Mouse (Mus musculus) heart, postnatal 25 days (tissue): ENCODE data around the gene Slc25a26. TPM values are rescaled to one million over a fixed set of nuclear protein-coding genes. Genes with fewer than 3 reads are reported as not detected.
"Not testable (repeated sequence)": the region's sequence is repeated elsewhere in the genome, so short reads cannot be mapped to it uniquely, and the experiment has no call there.

Source experiments
- DNase-seq: peaks from one replicate; pipeline ENCODE4 v3.0.0; 2022; ENCODE audit warnings: low spot score
- intact Hi-C: fragments of 180-260 bp; cut with DNase I; formaldehyde crosslinking; loops from one replicate; pipeline ENCODE4 v1.15.1; 2025
- total RNA-seq, 2 experiments: library from RNA; stranded (reverse); gene quantifications; 2 replicates each; pipeline ENCODE4 v1.2.3; 2021

Slc25a26 gene
- total RNA-seq, 2 experiments from 2014 or later, result 15.9 to 18.2 TPM

DNA sequence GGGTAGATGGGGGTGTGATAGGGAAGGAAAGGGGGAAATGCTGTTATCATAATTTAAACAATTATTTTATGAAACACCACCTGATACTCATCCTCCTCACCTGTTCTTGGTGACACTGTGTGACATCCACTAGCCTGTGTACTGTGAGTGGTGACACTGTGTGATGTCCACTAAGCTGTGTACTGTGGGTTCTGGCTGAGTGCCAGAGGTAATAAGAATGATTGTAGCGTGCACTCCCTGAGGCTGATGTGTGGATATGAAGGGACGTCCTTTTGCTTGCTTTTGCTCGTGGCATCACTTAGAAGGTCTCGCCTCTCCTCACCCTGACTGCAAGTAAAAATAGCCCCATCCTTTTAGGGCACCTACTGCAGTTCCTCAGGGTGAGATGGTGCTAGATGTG is 47.1 kb downstream of the Slc25a26 start:
- DNase-seq, result no peak
- intact Hi-C loops, result no loop called here

DNA sequence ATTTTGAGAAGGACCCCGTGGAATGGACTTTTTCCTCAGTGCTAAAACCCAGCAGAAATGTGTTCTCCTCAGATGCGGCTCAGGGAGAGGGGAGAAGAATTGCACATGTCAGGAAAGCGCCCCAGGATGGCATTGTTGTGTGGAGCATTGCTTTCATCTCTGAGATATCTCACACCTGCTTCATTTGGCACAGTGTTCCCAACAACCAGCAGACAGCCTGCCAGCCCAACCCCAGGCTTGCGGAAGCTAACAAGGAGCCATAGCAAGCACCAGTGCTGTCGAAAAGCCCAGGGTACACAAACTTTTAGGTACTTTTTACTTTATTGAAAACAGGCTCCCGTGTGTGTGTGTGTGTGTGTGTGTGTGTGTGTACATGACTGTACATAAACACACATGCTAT is 50.2 kb downstream of the Slc25a26 start:
- no peak for DNase-seq
- intact Hi-C loops, result no loop called here

DNA sequence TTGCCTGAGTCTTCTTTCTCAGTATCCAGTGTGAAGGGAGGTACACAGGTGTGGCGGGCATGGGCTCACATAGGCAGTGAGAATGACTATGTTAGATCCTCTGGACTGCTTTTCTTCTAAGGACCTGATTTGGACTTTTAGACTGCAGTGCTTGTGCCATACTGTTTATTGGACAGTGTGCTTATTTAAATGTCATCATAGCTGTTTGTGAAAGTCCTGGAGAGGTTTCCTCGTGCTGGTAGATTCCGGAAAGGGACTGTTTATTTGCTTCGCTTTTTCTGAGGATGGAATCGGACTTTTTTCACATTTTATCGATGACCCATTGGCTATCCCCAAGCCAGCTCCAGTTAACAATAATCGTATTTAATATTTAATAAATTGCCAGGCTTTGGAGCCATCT is 50.7 kb downstream of the Slc25a26 start:
- intact Hi-C loops, result no loop called here
- no peak for DNase-seq

DNA sequence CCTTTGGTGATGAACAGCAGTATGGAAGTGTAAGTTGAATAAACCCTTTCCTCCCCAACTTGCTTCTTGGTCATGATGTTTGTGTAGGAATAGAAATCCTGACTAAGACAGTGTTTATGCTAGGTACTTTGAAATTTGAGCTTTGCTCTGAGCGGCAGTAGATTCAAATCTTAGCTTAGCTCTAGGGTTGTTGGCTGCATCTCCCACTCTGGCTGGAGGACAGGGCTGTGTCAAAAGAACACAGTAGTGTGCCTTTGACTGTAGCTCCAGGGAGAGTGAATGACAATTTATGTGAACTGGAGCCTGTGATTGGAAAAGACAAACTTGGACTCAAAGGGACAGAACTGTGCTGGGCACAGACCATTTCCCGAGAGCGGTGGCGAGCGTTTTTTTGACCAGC is 53.0 kb downstream of the Slc25a26 start:
- intact Hi-C loops, result no loop called here
- no peak for DNase-seq

DNA sequence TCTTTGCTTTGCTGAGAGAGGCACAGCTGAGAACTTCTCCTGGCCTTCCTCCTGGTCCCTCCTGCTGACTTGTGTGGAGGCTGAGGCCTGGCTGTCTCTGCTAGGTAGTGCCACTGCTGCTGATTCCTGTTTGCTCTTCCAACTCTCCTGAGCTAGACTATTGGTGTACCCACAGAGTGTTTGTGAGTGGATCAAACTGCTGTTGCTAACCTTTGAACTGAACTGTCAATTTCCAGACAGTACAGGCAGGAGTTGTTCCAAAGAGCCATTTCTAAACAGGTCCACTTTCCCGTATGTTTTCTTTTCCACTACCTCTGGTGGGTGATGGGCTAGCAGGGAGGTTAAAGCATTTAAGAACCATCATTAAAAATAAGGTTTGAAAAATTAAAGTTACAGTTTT is 58.5 kb downstream of the Slc25a26 start:
- DNase-seq, intact Hi-C loops: not testable (repeated sequence)

DNA sequence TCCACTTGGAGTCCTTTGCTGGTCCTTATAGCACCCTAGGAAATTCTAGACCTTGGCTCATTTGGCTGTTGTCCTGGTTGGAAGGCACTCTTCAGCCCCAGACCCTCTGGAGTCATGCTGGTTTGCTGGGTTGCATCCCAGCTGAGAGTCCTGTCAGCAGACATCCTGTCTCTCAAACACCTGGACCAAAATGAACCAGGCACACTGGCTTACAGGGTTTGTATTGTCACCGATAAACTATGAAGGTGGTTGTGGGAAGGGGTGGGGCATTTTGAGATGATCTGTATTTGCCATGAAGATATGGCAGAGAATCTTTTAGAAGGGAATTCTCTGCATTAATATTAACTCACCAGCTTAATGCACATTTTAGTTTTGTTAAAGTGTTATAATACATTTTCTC is 60.8 kb downstream of the Slc25a26 start:
- intact Hi-C loops, result no loop called here
- DNase-seq, result no peak

DNA sequence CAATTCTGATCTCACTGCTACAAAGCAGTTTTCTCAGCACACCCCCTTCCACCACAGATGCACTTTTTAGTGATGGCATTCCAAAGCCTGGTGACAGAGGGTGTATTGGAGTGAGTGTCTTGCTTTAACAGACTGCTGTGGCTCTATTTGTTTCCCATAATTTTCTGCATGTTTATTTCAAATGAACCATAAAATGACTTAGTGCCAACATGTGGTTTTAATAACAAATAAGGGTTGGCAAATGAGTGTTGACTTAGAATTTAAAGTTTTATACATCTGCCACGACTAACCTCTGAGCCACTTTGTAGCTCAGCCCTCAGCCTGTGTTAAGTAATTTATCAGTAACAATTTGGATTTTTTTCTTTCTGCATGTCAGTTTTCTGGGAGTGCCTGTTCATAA is 61.2 kb downstream of the Slc25a26 start:
- DNase-seq, result no peak
- intact Hi-C loops, result no loop called here

DNA sequence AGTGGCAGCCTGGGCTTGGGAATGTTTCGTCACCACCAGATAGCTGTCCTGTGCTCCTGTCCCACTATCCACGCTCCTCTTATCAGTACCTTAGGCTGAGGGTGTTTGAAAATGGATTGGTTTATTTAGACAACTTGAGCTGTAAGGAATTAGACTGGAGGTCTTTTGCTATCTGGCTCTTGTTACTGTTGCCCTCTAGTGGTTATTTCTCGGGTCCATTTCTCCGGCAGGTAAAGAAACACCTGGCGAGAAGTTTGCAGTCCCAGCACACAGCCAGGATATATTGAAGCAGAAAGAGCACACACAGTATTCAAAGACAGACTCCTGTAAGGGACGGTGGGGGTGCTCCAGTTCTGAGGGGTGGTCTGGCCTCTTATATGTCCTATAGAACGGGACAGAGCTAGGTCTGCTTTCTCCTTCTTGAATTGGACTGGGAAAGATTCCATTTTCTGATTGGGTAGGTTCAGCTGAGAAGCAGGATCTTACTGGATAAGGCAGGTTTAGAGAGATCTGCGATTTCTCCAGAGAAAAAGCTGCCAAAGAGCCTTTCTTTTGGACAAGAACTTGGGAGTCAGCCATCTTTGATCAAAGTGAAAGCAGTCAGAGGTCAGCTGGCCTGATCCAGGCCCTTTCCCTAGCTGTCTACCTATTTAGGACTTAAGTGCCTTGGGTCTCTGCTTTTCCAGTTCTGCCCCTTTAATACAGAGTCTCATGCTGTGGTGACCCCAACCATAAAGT is 63.2 kb downstream of the Slc25a26 start:
- DNase-seq, result no peak
- intact Hi-C loops, result no loop called here

DNA sequence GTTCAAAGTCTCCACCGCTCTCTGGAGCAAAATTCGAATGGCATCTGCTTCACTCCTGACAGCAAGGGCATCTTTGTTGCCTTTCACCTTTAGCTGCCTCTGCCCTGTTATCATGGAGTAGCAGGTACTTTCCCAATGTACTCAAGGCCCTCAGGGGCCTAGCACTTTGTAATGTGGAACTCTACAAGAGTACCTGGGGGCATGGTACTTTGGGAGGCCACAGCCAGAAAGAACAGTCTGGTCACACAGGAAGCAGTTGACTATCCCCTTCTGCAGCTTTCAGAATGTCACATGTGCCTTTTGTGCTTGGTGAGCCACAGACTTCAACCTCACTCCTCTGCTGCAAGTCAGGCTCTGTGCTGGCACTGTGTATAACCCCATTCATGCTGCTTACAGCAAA is 65.6 kb downstream of the Slc25a26 start:
- DNase-seq, result no peak
- intact Hi-C loops, result no loop called here

DNA sequence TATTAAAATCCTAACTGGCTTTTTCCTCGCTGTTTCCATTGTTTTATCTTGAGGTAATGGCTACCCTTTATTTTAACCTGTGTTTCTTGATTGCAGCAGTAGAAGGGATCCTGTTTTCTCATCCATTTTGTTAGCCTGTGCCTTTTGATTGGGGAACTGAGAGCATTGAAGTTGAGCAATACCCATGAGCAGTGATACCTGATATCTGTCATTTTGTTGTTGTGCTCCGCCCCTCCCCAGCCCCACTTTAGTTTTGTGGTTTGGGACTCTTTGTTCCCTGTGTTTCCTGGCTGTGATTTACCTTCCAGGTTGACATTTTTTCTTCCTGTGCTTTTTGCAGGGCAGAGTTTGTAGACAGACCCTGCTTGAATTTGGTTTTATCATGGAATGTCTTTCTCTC is 67.9 kb downstream of the Slc25a26 start:
- no peak for DNase-seq
- intact Hi-C loops, result no loop called here

DNA sequence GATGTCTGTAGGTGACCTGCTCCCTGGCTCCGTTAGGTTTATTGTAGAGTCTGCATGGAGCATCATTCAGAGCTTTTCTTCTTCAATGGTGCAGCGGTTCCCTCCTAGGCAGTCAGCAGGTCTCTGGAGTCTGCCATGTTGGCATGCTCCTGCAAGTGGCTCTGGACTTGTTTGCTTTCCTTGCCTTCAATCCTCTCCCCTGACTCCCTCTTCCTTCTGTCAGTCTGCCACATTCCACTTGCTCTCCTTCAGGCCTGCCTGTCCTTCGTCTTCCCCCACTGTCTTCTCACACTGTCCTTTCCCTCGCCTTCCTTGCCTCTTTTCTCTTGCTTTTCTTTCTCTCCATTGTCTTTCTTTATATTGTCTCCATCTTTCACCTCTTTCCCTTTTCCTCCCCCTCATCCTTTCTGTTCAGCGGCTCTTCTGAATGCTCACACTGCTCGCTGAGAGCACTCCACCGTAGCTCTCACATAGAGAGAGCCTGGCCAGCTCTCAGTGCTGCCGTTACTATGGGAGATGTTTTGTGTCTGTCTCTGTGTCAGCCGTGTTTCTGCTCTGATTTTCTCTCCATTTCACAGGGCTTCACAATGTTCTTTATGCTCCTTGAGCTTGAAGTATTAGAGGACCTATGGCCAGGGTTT is 75.5 kb downstream of the Slc25a26 start:
- intact Hi-C loops, result no loop called here
- no peak for DNase-seq

DNA sequence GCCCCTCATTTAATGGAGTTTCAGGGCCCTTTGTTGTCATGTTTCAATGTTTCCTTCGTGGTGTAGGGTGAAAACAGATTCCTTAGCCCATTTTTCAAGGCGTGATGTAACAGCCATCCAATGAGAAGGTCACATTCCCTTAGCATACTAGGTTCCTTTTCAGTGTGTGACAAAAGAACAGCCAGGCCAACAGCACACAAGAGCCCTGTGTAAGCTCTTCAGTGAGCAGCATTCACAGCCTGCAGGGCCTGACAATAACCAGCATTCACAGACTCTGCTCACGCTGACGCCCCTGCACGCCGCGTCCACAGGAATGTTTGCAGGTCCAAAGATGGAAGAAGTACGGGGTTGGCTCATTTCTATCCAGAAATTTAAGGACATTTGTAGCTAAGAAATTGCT is 77.9 kb downstream of the Slc25a26 start:
- no peak for DNase-seq
- intact Hi-C loops, result no loop called here

DNA sequence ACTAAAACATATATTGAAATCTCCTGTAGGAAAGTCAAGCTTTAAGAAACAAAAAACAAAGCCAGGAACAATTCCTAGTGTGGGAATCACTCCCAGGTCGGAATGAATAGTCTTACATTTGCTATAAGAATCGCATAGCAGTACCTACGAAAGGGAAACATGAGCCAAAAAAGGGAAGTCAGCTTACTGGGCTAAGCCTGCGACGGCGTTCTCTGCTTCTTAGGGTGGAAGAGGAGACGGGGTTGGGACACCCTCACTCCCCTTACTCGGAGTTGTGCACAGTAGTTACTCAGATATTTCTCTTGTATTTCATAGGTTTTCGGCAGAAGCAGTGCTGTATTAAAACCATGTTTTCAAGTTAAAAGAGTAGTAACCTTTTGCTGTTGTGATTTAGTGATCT is 81.9 kb downstream of the Slc25a26 start:
- intact Hi-C loops, result no loop called here
- no peak for DNase-seq

DNA sequence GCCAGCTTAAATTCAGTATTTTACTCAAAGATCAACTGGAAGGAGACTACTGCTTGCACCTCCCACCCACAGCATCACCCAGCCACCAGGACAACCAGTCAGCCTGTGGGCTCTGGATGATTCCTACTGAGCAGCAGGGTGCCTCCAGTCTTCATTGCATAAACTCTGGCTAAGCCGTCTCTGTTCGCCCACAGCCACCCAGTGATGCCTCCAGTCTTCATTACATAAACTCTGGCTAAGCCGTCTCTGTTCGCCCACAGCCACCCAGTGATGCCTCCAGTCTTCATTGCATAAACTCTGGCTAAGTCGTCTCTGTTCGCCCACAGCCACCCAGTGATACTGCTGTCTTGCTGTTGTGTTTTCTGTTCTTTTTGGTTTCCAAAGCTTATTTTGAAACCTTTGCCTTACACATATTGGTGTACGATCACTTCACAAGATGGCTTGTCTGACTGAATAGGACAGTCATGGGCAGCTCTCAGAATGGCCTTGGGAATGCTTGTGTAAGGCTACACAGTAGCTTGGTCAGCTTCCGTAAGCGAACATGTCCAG is 84.1 kb downstream of the Slc25a26 start:
- DNase-seq, result no peak
- intact Hi-C loops, result no loop called here

DNA sequence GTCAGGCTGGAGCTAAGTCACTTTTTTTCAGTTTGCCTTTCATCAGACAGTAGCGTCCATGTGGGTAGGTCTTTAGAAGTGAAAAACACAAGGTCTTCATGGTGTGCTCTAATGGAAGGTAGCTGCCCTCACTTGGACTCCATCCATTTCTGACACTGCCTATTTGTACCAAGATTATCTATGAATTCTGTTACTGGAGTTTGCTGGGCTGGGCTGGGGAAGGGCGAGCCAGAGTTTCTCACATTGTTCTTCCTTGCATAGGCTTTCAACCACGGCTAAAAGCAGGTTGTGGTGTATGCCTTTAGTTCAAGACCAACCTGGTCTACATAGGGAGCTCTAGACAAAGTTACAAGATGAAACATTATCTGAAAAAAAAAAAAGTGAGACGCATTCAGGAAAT is 84.8 kb downstream of the Slc25a26 start:
- no peak for DNase-seq
- intact Hi-C loops, result no loop called here

DNA sequence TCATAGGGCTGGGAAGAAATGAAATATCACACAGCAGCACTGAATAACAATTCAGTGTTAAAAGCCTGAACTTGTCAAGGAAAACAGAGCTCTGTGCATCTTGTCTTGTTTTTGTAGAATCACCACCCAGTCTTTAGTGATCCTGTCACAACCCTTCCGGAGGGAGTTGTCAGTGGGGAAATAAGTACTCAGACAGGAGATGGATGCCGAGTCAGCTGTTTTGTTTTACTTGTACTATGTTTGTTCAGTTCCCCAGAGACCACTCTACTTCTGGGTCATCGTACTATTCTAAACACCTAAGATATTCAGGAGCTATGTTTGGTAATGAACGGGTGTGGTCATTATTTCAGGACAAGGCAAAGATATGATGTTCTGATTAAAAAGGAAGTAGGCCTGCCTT is 88.2 kb downstream of the Slc25a26 start:
- no peak for DNase-seq
- intact Hi-C loops, result no loop called here

DNA sequence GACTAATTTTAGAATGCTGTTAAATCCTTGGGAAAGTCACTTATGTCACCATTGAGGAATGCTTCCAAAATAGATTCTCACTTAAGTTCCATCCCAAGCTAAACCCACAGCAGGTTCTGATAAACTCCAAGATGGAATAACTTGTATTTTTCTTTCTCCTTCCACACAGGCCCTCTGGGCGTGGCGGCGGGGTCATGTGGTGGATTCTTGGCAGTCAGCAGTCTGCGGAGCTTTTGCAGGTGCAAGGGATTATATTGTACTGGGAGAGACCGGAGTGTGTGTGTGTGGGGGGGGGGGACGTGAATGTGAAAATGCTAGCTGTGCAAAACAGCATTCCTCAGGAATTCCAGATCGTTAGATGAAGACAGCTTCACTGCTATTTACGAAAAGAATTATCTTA is 92.1 kb downstream of the Slc25a26 start:
- peak; percentile 21 for DNase-seq
- intact Hi-C loops, result no loop called here

DNA sequence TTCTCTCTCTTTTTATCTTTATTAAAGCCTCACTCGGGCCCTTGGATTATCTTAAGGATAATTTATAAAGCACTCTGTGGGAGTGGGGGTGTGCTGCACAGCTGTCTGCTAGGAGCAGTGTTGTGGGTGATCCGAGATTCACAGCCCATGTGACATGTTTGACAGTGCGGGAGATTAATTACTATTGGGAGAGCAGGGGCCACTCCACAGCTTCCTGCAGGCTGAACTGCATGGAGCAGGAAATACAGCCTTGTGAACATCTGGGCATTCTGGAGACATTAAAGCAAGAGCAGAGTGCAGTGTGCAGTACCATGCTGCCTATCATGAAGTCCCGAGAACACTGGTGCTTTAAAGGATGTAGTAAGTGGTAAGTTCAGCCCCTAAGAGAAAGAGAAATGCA is 92.6 kb downstream of the Slc25a26 start:
- DNase-seq, result no peak
- intact Hi-C loops, result no loop called here

DNA sequence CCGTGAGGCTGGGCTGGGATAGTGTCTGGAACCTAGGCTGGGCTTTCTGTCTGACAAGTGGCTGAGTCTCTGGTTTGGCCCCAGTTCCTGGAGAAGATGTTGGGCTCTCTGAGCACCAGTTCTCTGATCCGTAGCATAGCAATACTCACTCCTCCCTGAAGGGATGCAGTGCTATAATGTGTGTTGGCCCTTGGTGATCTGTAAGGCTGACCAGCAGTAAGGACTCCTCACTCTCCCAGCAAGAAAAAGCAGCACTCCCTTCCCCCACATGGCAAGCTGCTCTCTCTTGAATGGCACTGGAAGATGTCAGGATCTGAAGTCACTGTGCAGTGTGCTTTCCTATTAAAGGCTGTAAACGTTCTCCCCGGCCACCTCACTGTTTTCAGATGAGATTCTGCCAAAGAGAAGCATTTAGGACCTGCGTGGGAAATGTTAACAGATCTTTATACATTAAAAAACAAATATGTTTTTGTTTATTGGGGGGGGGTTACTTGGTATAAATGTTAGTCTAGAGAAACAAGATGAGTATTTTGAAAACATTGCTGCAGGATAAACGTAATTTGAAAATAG is 94.0 kb downstream of the Slc25a26 start:
- intact Hi-C loops, result no loop called here
- no peak for DNase-seq

DNA sequence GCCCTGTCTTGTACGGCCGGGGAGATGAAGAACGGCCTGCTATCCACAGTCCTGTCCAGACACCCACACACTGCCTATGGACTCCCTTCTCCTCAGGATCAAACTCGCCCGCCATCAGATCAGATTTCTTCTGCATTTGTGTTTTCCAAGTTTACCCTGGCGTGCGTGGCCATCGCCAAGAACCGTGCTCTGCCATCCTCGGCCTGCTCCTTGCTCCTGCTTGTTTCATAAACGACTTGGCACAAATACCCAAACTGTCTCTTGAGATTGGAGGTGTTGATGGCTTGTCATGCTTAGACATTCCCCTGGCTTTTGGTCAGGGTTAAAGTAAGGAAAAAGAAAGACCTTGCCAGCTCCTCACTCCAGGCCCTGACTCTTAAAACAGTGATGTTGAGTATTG is 94.6 kb downstream of the Slc25a26 start:
- intact Hi-C loops, result no loop called here
- no peak for DNase-seq

DNA sequence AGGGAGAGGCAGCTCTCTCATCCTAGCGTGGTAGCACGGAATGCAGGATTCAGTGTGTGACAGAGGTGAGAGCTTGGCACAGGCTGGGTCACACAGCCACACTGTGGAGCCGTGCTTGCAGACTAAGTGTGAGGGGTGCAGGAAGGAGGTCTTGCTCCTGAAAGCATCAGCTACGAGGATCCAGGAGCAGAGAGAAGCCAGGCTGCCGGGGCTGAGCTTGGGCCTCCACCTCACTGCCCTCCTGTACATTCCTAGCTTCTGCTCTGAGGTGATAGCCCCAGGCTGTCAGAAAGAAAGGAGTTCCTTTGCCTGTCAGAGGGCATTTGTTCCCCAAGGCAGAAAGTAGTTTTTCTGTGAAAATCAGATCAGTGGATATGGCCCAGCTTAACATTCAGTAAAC is 95.1 kb downstream of the Slc25a26 start:
- DNase-seq, result no peak
- intact Hi-C loops, result no loop called here
